Mouse (Mus musculus) limb, embryonic 14.5 days (tissue): ENCODE results near the gene Alkbh7. TPM values are rescaled to one million over a fixed set of nuclear protein-coding genes. Genes with fewer than 3 reads are reported as not detected.

ENCODE experiments used
- ATAC-seq: fragments of 200-750 bp; cut with Nextera tagmentation; 2 replicates; pipeline ENCODE4 v1.8.0; 2017; ENCODE audit warnings: low read depth, moderate number of reproducible peaks, moderate TSS enrichment; ENCODE audit not compliant: low FRiP score
- DNase-seq: peaks from one replicate; pipeline ENCODE4 v3.0.0-alpha.2; 2015; ENCODE audit warnings: low spot score
- H3K27ac ChIP-seq: fragments of 300-500 bp; sonication (generic); replicated peaks from 2 replicates; pipeline ENCODE4 v1.5.1; 2014; ENCODE audit warnings: low read depth, mild to moderate bottlenecking, low read length, moderate library complexity, mixed read lengths
- H3K27me3 ChIP-seq: fragments of 300-500 bp; sonication (generic); 2 replicates; pipeline ENCODE4 v1.6.1; 2014; ENCODE audit warnings: low read length, mixed read lengths; ENCODE audit not compliant: control insufficient read depth, insufficient read depth
- H3K36me3 ChIP-seq: fragments of 300-500 bp; sonication (generic); 2 replicates; pipeline ENCODE4 v1.6.1; 2014; ENCODE audit warnings: mild to moderate bottlenecking, low read length, moderate library complexity, mixed read lengths; ENCODE audit not compliant: control insufficient read depth, insufficient read depth
- H3K4me1 ChIP-seq: fragments of 300-500 bp; sonication (generic); 2 replicates; pipeline ENCODE4 v1.6.1; 2014; ENCODE audit warnings: antibody characterized with exemption, low read length, mixed read lengths; ENCODE audit not compliant: control insufficient read depth, insufficient read depth
- H3K4me2 ChIP-seq: fragments of 300-500 bp; sonication (generic); replicated peaks from 2 replicates; pipeline ENCODE4 v1.6.1; 2014; ENCODE audit warnings: low read depth, mild to moderate bottlenecking, low read length, moderate library complexity; ENCODE audit not compliant: severe bottlenecking
- H3K4me3 ChIP-seq: fragments of 300-500 bp; sonication (generic); replicated peaks from 2 replicates; pipeline ENCODE4 v1.5.1; 2014; ENCODE audit warnings: low read length
- H3K9ac ChIP-seq: fragments of 300-500 bp; sonication (generic); 2 replicates; pipeline ENCODE4 v1.6.1; 2014; ENCODE audit warnings: mild to moderate bottlenecking, low read depth, low read length, moderate library complexity; ENCODE audit not compliant: severe bottlenecking
- H3K9me3 ChIP-seq: fragments of 300-500 bp; sonication (generic); 2 replicates; pipeline ENCODE4 v1.6.1; 2016; ENCODE audit warnings: low read length; ENCODE audit not compliant: control insufficient read depth
- POLR2A ChIP-seq: fragments of 200-500 bp; IDR thresholded peaks from 2 replicates; pipeline ENCODE4 v1.8.0; 2012; ENCODE audit warnings: inconsistent platforms, mild to moderate bottlenecking, moderate library complexity, borderline replicate concordance; ENCODE audit not compliant: insufficient read depth, insufficient read length; ENCODE audit errors: extremely low read depth
- WGBS: fragments of 180-500 bp; shearing (Covaris S2); extraction: QIAGEN DNeasy Blood & Tissue Kit; methylation state at CpG from one replicate; pipeline ENCODE4 v1.1.7; 2014; 5-methylcytosine and 5-hydroxymethylcytosine counted together
- polyA plus RNA-seq, 2 experiments: library from polyadenylated mRNA; depleted of rRNA in 1 of 2; stranded (reverse) in 1 of 2; unstranded in 1 of 2; fragments of >200 nt; fragmentation: Nextera tagmentation in 1 of 2; extraction: Ambion mirVana in 1 of 2; gene quantifications; 2 replicates each; pipeline versions ENCODE4 v1.2.1 to v1.2.3; 2012 to 2014

The Alkbh7 gene
- polyA plus RNA-seq, 2 experiments: 25.1 to 40.6 TPM

DNA sequence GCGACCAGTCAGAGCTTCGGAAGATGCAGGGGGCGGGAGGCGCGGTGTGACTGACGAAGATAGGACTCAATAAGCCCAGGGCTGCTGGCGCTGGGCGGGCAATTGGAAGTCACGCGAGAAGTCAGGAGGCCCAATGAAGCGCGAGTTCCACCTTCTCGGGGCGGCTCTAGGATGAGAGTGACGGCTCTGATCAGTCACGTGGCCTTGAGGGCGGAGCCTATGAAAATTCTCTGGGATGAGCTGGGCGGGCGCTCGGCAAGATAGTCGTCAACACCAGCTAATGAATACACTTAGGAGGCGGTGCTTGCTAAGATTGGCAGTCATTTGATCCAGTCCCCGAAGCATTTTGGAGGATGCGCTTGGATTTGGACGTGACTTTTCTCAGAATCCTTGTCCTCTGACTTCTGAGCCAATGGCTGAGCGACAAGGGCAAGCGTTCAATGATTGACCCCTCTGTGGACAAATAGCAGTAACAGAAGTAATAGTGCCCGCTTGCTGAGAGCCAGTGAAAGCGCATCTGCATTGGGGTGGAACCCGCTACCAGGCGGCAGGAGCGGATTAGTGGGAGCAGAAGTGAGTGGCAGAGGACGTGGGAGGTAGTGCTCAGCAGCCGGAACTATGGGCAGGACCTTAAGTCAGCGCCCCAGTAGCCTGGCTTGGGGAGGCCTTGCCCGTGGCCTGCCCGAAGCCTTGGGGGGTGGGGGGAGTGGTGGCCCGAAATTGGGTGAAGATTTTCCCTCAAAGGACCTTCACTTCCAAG lies 34.7 kb downstream of the Alkbh7 start:
- Histone ChIP-seq H3K4me3 (peak overlapping the region; percentile 94), H3K36me3 (peaks cover 20% of the 10 kb centered on the region), H3K27ac (peak overlapping the region; percentile 53), H3K4me2 (peak overlapping the region; percentile 64), H3K9me3 (no peaks in the 10 kb centered on the region), H3K4me1 (peaks cover 14% of the 10 kb centered on the region), H3K27me3 (no peaks in the 10 kb centered on the region), H3K9ac (peak overlapping the region; percentile 40; the same call in 1 of the 2 replicates)
- under 1% methylated on average over 38 of the region's 38 CpGs for WGBS
- peak; percentile 91; the same call in 1 of the 2 replicates for TF ChIP-seq POLR2A
- ATAC-seq (peak; percentile 97), DNase-seq (peak; percentile 100)

DNA sequence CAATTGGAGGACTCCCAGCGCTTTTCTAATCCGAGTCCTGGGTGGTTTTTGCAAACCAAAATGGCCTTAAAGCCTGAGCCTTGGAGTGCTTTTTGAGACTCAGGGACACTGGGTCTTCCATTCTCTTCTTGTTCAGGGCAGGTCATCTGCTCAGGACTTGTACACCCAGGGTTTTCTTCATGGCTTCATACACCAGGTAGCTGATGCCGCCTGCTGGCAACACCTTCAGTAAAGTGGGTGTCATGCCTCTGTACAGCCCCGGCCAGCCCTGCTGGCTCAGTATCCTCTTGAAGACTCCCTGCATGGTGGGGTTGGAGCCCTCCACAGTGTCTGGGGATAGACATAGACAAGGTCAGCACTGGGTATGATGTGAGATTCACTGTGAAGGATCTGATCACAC lies 35.7 kb downstream of the Alkbh7 start:
- no peak for TF ChIP-seq POLR2A
- Histone ChIP-seq H3K9ac (no peak overlapping the region), H3K9me3 (no peaks in the 10 kb centered on the region), H3K4me1 (peaks cover 14% of the 10 kb centered on the region), H3K27me3 (peaks cover 3% of the 10 kb centered on the region; the same call in 1 of the 2 replicates), H3K4me2 (no peak overlapping the region), H3K4me3 (no peak overlapping the region; the same call in 1 of the 2 replicates), H3K36me3 (peaks cover 10% of the 10 kb centered on the region), H3K27ac (no peak overlapping the region)
- ATAC-seq: no peak
- WGBS: 87% methylated on average over 4 of the region's 4 CpGs
- DNase-seq: no peak

DNA sequence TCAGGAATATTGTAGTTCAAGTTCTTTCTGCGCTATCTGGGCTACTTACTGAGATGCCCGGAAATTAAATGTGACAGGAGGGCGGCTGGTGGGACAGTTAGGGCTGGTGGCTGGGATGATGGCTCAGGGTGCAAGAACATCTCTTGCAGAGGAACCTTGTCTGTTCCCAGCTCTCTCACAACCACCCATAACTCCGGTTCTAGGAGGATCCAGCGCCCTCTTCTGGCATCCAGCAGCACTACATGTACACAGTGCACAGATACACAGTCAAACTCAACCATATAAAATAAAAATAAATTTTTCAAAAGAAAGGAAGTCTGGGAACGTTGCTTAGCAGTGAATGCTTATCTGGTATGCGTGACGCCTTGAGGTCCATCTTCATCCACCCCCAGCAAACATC lies 41.8 kb downstream of the Alkbh7 start:
- H3K27ac ChIP-seq: no peak overlapping the region
- DNase-seq (no peak), ATAC-seq (no peak)
- no peak overlapping the region for H3K4me3 ChIP-seq
- no peaks in the 10 kb centered on the region for H3K4me1 ChIP-seq
- peaks cover 3% of the 10 kb centered on the region; the same call in 1 of the 2 replicates for H3K27me3 ChIP-seq
- no peak for TF ChIP-seq POLR2A
- no peak overlapping the region for H3K4me2 ChIP-seq
- WGBS: 37% methylated on average over 8 of the region's 8 CpGs
- H3K36me3 ChIP-seq: no peaks in the 10 kb centered on the region
- H3K9ac ChIP-seq: no peak overlapping the region
- H3K9me3 ChIP-seq: no peaks in the 10 kb centered on the region

DNA sequence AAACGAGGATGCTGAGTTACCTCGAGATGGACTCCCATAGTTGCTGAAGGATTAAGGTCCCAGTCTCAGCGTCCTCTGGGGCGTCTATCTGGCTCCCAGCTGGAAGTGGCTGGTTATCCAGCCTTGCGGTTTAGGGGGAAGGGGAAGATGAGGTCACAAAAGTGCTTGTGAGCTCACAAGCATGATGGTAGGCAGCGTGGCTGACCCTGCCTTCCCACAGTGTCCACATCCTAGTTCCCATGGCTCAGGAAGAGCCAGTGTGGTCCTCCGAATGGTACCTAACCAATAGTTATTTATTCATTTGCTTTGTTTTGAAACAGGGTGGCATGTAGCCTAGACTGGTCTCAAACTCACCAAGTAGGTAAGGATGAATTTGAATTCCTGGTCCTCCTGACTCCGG lies 44.4 kb downstream of the Alkbh7 start, which contains the start of gene Slc25a41:
Gene Slc25a41 (minus strand): TSS at position 101 of the 400 bp plus-strand sequence.
- Histone ChIP-seq H3K4me1 (no peaks in the 10 kb centered on the region), H3K27ac (no peak within 1 kb of the TSS), H3K36me3 (no peaks in the 10 kb centered on the region), H3K9me3 (no peaks in the 10 kb centered on the region), H3K4me2 (no peak within 1 kb of the TSS), H3K27me3 (peaks cover 3% of the 10 kb centered on the region; the same call in 1 of the 2 replicates), H3K9ac (no peak within 1 kb of the TSS), H3K4me3 (no peak within 1 kb of the TSS)
- DNase-seq: no peak
- WGBS: 67% methylated on average over 8 of the region's 8 CpGs
- no peak for ATAC-seq
- TF ChIP-seq POLR2A: no peak

DNA sequence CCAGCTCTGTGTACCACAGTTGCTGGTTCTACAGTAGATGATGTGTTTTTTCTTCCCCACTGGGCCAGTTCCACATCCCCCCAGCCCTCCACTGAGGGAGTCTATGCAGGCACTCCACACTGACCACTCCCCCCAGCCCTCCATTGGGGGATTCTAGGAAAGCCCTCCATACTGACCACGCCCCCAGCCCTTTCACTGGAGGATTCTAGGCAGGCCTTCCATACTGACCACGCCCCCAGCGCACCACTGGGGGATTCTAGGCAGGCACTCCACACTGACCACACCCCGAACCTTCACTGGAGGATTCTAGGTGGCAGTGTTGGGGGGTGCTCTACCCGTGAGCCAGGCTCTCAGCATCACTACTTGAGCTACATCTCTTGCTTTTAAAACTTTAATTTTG lies 50.3 kb downstream of the Alkbh7 start:
- no peaks in the 10 kb centered on the region for H3K27me3 ChIP-seq
- H3K27ac ChIP-seq: no peak overlapping the region
- DNase-seq: no peak
- H3K4me1 ChIP-seq: no peaks in the 10 kb centered on the region
- WGBS: 27% methylated on average over 5 of the region's 5 CpGs
- no peak for ATAC-seq
- no peak overlapping the region for H3K4me2 ChIP-seq
- no peaks in the 10 kb centered on the region; the same call in none of the 2 replicates for H3K36me3 ChIP-seq
- H3K4me3 ChIP-seq: no peak overlapping the region
- H3K9me3 ChIP-seq: no peaks in the 10 kb centered on the region
- TF ChIP-seq POLR2A: no peak
- no peak overlapping the region for H3K9ac ChIP-seq
